Mouse (Mus musculus) ES-E14 (cell line): ENCODE measurements around the gene Btbd1.

Source experiments
- CHD2 ChIP-seq: IDR thresholded peaks from 2 replicates; pipeline ENCODE4 v1.6.1; 2014; ENCODE audit warnings: mild to moderate bottlenecking, low read depth, low read length, inconsistent platforms
- HCFC1 ChIP-seq: IDR thresholded peaks from 2 replicates; pipeline ENCODE4 v1.6.1; 2012; ENCODE audit warnings: low read length, inconsistent platforms, borderline replicate concordance; ENCODE audit not compliant: insufficient read depth
- MAFK ChIP-seq: IDR thresholded peaks from 2 replicates; pipeline ENCODE4 v1.6.1; 2014; ENCODE audit warnings: mild to moderate bottlenecking, low read depth, low read length, inconsistent platforms; ENCODE audit not compliant: insufficient read depth
- ZC3H11A ChIP-seq: IDR thresholded peaks from 2 replicates; pipeline ENCODE4 v1.6.1; 2012; ENCODE audit warnings: low read depth, mild to moderate bottlenecking, inconsistent platforms, low read length, borderline replicate concordance
- ZNF384 ChIP-seq: IDR thresholded peaks from 2 replicates; pipeline ENCODE4 v1.6.1; 2012; ENCODE audit warnings: low read depth, low read length, inconsistent platforms

- no peak for TF ChIP-seq ZC3H11A
- no peak for TF ChIP-seq HCFC1
- no peak for TF ChIP-seq MAFK
- no peak for TF ChIP-seq CHD2
- TF ChIP-seq ZNF384 = no peak
Observed at GRCm38 (mm10) chr7:81824906-81825305, 4.3 kb downstream of the Btbd1 start.
